Mouse (Mus musculus) lung, postnatal 4 days (tissue): ENCODE data around the gene Jmjd7.

Source experiments
- DNase-seq, 2 experiments: peaks; one replicate each; pipeline ENCODE4 v3.0.0; 2021

Jmjd7 gene

GRCm38 (mm10) chr2:120026984-120027949, at the start of gene Jmjd7, which contains the start of gene Gm28042:
Jmjd7 (plus strand) TSS chr2:120027483.
Gm28042 (plus strand) TSS chr2:120027493.
- peak; percentile 94 to 95 for DNase-seq

GRCm38 (mm10) chr2:119980343-119980986, 46.8 kb upstream of the Jmjd7 start:
- no peak for DNase-seq

DNA sequence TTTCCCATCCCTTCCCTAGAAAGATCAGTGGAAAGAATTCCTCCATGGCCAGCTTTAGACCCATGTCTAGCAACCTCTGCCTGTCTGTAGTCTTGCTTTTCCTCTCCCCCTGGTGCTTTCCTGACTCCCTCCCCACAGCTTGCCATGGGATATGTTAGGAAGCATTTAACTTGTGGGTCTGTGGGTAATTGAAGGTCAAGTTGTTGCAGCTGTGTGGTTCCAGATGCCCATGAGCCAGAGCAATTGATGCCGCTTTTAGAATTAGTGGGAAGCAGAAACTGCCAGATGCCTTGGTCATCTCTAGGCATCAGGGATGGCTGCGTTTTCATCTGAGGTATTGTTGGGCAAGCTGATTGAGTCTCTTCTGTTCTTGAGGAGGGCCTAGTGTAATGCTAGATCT, 45.7 kb upstream of the Jmjd7 start:
- no peak for DNase-seq

DNA sequence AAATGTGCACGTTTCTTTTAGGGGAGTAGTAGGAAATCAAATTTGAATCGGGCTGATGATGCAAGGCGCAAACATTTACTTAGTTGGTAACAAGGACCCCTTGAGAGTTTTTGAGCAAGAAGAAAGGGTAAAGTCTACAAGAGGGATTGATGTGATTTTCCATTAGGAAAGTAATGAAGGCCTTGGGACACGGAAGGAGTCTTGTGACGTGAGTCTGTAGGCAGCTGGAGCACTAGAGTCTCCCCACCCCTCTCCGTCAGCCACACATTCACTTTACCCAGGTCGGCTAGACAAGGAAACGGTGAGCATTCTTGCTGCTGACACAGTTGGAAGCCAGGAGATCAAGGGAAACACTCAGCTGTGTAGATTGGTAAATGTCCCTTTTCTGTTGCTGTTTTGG, 41.4 kb upstream of the Jmjd7 start:
- peak; percentile 56 to 79 for DNase-seq

DNA sequence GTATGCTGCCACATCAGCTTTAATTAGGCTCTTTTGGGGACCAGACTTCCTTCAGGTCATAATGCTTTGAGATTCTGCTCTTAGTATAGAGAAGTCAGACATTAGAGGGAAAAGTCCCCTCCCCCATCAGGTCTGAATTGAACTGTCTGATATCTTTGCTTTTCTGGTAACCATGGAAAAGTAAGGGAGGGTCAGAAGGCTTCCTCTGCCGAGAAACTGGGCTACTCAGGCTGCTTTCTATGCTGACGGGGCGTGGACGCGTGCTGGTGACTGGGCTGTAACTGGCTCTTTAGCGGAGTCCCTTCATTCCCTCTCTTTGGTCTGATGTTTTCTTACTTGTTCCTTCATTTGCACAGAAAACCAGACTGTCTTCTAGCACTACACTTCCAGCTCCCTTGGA, 40.9 kb upstream of the Jmjd7 start:
- DNase-seq, result peak in 1 of 2 experiments; percentile 22

DNA sequence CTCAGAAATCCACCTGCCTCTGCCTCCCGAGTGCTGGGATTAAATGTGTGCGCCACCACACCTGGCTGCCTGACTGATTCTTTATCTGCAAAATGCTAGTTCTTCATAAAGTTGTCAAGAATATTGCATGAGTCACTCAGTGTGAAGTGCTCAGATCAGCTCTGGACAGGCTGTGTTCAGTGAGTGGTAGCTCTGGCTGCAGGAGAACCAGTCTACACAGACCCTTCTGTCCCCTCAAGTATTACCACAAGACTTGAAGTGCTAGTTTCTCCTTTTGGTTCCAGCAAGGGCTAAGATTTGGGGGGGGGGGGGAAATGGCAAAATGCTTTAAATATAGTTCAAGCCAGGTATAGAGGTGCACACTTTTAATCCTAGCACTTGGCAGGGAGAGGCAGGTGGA, 39.8 kb upstream of the Jmjd7 start:
- DNase-seq, result no peak

DNA sequence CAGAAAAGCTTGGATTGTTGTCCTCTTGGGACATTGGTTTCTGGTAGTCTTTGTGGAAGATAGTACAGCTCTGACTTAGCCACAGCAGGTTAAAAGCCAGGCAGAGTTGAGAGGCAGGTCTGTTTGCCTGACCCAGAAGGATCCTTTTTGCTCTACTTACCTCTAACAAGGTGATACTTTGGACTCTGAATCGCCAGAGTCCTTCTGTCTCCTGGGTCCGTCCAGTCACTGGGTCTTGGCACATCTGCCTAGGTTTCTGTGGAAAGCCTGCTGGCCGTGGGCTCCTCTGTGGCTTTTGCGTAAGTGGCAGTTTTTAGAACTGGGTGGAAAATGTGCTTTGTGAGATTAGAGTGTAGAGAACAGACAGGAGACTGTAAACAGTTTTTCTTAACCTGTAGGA, 38.3 kb upstream of the Jmjd7 start:
- DNase-seq, result no peak

DNA sequence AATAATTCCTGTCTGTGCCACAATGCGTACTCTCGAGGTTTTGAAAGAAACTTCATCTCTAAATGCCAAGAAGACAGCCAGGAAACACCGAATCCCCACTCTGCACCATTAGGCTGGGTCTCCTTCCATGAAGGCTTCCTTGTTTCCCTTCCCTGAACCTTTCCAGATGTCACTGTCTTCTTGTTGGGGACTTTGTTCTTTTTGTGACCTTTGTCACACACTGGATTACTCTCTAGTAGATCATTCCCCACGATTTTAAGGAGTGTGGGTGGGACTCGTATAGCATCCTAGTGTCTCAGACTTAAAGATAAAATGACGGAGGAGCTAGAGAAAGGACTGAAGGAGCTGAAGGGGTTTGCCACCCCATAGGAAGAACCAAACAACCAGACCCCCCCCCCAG, 36.4 kb upstream of the Jmjd7 start:
- DNase-seq, result no peak

DNA sequence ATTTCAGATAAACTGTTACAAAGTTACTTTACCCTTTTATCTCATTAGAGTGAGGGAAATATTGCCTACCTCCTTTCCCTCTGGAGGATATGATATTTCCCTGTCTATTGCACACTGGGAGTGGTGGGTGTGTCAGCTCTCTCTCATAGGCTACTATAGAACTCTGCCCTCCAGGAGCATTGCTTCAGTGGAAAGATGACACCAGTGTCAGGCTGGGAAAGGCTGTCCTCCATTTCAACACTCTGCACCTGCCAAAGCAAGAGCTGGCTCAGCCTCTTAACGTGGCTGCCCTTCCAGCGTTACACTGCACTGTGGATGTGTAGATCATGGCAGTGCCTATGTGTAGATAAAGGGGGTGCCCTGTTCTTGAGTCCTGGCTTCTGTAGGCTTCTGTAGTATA, 34.9 kb upstream of the Jmjd7 start:
- no peak for DNase-seq

- no peak for DNase-seq
These were observed 33.8 kb upstream of the Jmjd7 start for GRCm38 (mm10) chr2:119993515-119993914.

DNA sequence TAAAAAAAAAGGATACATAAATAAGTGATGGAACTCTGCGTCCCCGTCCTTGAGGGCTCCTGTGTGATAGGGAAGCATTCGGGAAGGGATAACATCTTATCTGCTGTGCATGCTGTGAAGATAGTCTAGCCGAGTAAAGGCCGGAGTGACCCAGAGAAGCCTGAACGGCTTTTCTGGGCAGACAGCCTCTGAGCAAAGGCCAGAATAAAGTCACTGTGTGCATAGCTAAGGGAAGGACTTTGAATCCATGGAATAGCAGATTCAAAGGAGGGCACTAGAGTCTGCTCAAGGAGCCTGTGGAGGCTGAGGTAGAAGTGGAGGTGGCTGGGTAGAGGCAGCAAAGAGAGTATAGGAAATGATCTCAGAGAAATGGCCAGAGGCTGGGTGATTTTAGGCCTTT, 32.4 kb upstream of the Jmjd7 start:
- no peak for DNase-seq

GRCm38 (mm10) chr2:119995391-119996281, 31.6 kb upstream of the Jmjd7 start:
- DNase-seq, result peak; percentile 50 to 61

DNA sequence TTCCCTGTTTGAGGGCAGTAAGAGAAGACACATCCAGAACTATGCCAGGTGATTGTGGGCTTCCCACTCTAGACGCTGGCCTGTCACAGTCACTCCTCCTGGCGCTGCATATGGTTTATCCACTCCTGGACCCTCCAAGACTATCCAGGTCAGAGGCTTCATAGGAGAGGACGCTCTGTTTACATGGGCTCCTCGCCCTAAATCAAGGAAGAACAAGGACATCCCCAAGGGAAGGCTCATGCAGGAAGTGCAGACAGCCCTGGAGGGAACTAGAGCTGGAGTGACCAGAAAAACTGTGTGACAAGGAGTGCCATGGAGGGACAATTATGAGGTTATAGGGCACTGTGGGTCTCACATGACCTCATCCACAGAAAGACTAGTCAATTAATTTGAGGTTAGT, 29.9 kb upstream of the Jmjd7 start:
- DNase-seq, result no peak

DNA sequence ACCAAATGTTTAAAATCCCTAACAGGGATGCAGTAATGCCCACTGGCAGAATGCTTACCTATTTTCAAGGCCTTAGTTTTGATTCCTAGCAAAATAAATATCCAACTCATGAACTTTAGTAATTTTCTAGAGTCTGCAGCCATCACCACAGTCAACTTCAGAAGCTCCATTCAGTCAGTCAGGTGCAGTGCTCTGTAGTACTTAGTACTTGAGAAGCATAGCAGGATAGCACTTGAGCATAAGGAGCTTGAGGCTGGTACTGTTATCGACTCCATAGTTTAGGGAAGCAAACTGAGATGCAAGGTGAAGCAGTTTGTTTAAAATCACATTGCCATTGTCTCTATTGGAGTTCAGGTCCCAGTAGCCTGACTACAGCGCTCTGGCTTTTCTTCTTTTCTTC, 27.6 kb upstream of the Jmjd7 start:
- no peak for DNase-seq

GRCm38 (mm10) chr2:120000882-120001584, 26.2 kb upstream of the Jmjd7 start:
- DNase-seq, result peak; percentile 59 to 79

- DNase-seq, result no peak
These were observed 25.3 kb upstream of the Jmjd7 start for GRCm38 (mm10) chr2:120001956-120002355.

DNA sequence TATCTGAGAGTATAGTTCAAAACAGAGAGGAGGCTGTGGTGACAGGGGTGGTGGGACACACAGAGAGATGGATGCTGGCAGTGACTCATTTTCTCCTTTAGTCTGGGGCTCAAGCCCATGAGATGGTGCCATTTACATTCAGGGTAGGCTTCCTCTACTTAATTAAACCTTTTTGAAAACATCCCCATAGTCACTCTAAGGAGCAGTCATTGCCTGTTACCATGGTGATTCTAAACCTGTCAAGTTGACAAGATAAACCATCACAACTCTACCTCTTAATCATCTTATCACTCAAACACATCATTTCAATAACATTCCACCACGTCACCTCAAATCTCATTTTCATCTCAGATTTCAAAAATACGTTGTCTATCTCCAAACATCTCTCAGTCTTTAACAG, 23.3 kb upstream of the Jmjd7 start:
- no peak for DNase-seq

GRCm38 (mm10) chr2:120006696-120007095, 20.6 kb upstream of the Jmjd7 start:
- DNase-seq, result no peak

GRCm38 (mm10) chr2:120007680-120008210, 19.5 kb upstream of the Jmjd7 start:
- DNase-seq, result peak in 1 of 2 experiments; percentile 23

DNA sequence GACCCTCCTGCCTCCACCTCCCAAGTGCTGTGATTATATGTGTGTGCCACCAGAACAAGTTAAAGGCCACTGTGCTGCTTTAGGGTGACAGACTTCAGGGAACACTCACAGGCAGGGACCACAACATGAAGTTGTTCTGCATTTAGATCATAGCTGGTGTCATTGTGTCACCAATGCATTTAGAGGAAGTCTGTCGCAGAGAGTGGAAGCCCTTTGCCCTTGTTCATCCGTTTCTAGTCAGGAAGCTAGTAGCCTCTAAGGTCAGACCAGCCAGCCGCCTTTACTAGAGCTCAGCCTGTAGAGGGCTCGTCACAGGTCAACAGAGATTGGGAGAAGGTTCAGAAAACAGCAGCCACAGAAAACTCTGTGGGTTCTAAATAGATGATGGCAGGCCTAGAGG, 18.6 kb upstream of the Jmjd7 start:
- DNase-seq, result peak in 1 of 2 experiments; percentile 53

- DNase-seq, result peak in 1 of 2 experiments; percentile 68
These were observed 15.7 kb upstream of the Jmjd7 start for GRCm38 (mm10) chr2:120011462-120012200.
